Comparison of ENCODE assay signal across 9 mouse cellular contexts in genomic region chr14:58149637-58150470, GRCm38 (mm10).
A peak's percentile ranks its signal among the peaks of the same experiment; 100 is the strongest.
DNase-seq lines count a peak whose midpoint lies in the region; ATAC-seq lines count a peak whose summit lies in the region.
"Had no signal": no experiment of that assay in that cellular context is flagged by ENCODE, and none has a peak within 500 bp of the region (broad histone marks: within the 10 kb centered on the region; RNA-seq: fewer than 3 reads in every experiment).

No protein-coding gene starts in this region.

- peaks cover 21% of the 10 kb centered on the region for H3K4me1 ChIP-seq in forebrain, embryonic 10.5 days
- peaks cover 15% of the 10 kb centered on the region for H3K4me1 ChIP-seq in kidney, embryonic 15.5 days
- peaks cover 14% of the 10 kb centered on the region for H3K4me1 ChIP-seq in neural tube, embryonic 15.5 days

- peak overlapping the region; percentile 49 for H3K4me2 ChIP-seq in kidney, embryonic 15.5 days
- H3K4me2 ChIP-seq in neural tube, embryonic 15.5 days: peak overlapping the region; percentile 44

- intact Hi-C loops in left cerebral cortex, postnatal 4 days (cut with DNase I): no loop called here

- H3K27me3 ChIP-seq in forebrain, embryonic 10.5 days (ENCODE audit: poor library complexity, severe bottlenecking): peaks cover 15% of the 10 kb centered on the region
- H3K27me3 ChIP-seq in kidney, embryonic 15.5 days: no peaks in the 10 kb centered on the region
- H3K27me3 ChIP-seq in neural tube, embryonic 15.5 days (replicated peaks): no peaks in the 10 kb centered on the region

- H3K4me3 ChIP-seq in forebrain, embryonic 10.5 days: peak overlapping the region; percentile 31; the same call in 1 of the 2 replicates
- H3K4me3 ChIP-seq in kidney, embryonic 15.5 days (replicated peaks): peak overlapping the region; percentile 8; the same call in 1 of the 2 replicates
- no peak overlapping the region for H3K4me3 ChIP-seq in neural tube, embryonic 15.5 days (replicated peaks)
- H3K4me3 ChIP-seq: erythroblast, embryonic 14.5 days had no signal

- peak; percentile 72; the same call in 1 of the 2 replicates for ATAC-seq in kidney, embryonic 15.5 days (replicated peaks; ENCODE audit: low FRiP score)
- no peak for ATAC-seq in neural tube, embryonic 15.5 days (ENCODE audit: low FRiP score)

- no peak overlapping the region for H3K27ac ChIP-seq in forebrain, embryonic 10.5 days
- peak overlapping the region; percentile 42 for H3K27ac ChIP-seq in kidney, embryonic 15.5 days
- H3K27ac ChIP-seq in neural tube, embryonic 15.5 days (replicated peaks): no peak overlapping the region

- H3K9ac ChIP-seq in kidney, embryonic 15.5 days: no peak overlapping the region
- H3K9ac ChIP-seq in neural tube, embryonic 15.5 days (replicated peaks): no peak overlapping the region

- no peaks in the 10 kb centered on the region for H3K9me3 ChIP-seq in forebrain, embryonic 10.5 days
- H3K9me3 ChIP-seq in kidney, embryonic 15.5 days (replicated peaks): no peaks in the 10 kb centered on the region
- H3K9me3 ChIP-seq in neural tube, embryonic 15.5 days (replicated peaks): no peaks in the 10 kb centered on the region

- no peaks in the 10 kb centered on the region for H3K36me3 ChIP-seq in forebrain, embryonic 10.5 days (replicated peaks)
- no peaks in the 10 kb centered on the region for H3K36me3 ChIP-seq in kidney, embryonic 15.5 days
- H3K36me3 ChIP-seq in neural tube, embryonic 15.5 days: no peaks in the 10 kb centered on the region

- DNase-seq in left cerebral cortex, postnatal 4 days: peak; percentile 4
- no peak for DNase-seq in left cerebral cortex, adult 9 months (ENCODE audit: low spot score in 2 of 2)
- DNase-seq in forebrain, embryonic 10.5 days (ENCODE audit: extremely low spot score, low spot score): no peak
- no peak for DNase-seq in spleen, postnatal 14 days (ENCODE audit: low spot score in 2 of 2)
- DNase-seq in urinary bladder, postnatal 4 days (ENCODE audit: low spot score in 2 of 2): no peak
- no peak for DNase-seq in B cell, adult 2 months

- WGBS in forebrain, embryonic 10.5 days: 70% methylated on average over 23 of the region's 23 CpGs
- 52% methylated on average over 23 of the region's 23 CpGs for WGBS in kidney, embryonic 15.5 days
- 43% methylated on average over 23 of the region's 23 CpGs for WGBS in neural tube, embryonic 15.5 days
